Comparison of ENCODE assay signal across 23 mouse cellular contexts in genomic region chr3:52762549-52762948, GRCm38 (mm10).
DNase-seq lines count a peak whose midpoint lies in the region; TF ChIP-seq lines count a peak whose summit lies in the region.
"Had no signal": no experiment of that assay in that cellular context is flagged by ENCODE, and none has a peak within 500 bp of the region (broad histone marks: within the 10 kb centered on the region; RNA-seq: fewer than 3 reads in every experiment).

No protein-coding gene starts in this region.

- H3K4me3 ChIP-seq in layer of hippocampus, adult 2 months: no peak overlapping the region
- H3K4me3 ChIP-seq: embryonic facial prominence, embryonic 10.5 days; embryonic facial prominence, embryonic 13.5 days; erythroblast, embryonic 14.5 days; forebrain, embryonic 10.5 days; forebrain, embryonic 13.5 days; hindbrain, embryonic 10.5 days; hindbrain, embryonic 13.5 days; intestine, embryonic 15.5 days had no signal

- no peak overlapping the region for H3K27ac ChIP-seq in layer of hippocampus, adult 2 months
- H3K27ac ChIP-seq: embryonic facial prominence, embryonic 10.5 days; embryonic facial prominence, embryonic 13.5 days; forebrain, embryonic 10.5 days; forebrain, embryonic 13.5 days; hindbrain, embryonic 10.5 days; hindbrain, embryonic 13.5 days; intestine, embryonic 15.5 days had no signal

- TF ChIP-seq CTCF in layer of hippocampus, adult 2 months (conservative IDR thresholded peaks at IDR 0.05): no peak

- peak; percentile 36 for DNase-seq in adrenal gland, postnatal 14 days
- DNase-seq in adrenal gland, adult 8-10 months: no peak
- peak; percentile 74 for DNase-seq in 3T3-L1 (ENCODE audit: low read depth, low spot score)
- DNase-seq in Muller cell, postnatal 12 days (ENCODE audit: inconsistent ontology term): peak; percentile 71
- DNase-seq in fibroblast of lung, adult 2 months (ENCODE audit: low read depth): peak; percentile 24
- no peak for DNase-seq in layer of hippocampus, adult 2 months (ENCODE audit: low spot score in 2 of 2)
- DNase-seq: cerebellum, adult 11-12 months; cerebellum, adult 8-10 months; cerebellum, postnatal 10 days; cerebellum, postnatal 36 days; embryo, embryonic 11 days; gastrocnemius, postnatal 25 days; heart, postnatal 36 days; kidney, adult 11 months; kidney, adult 8-10 months had no signal

Comparison
In these comparisons a context has a peak if more than half of its experiments do, and no peak if none do; other contexts are left out.
1. DNase-seq: peak in adrenal gland, postnatal 14 days (single experiment), 3T3-L1 (single experiment), Muller cell, postnatal 12 days (single experiment) and fibroblast of lung, adult 2 months (single experiment); none in adrenal gland, adult 8-10 months (single experiment) and layer of hippocampus, adult 2 months (0 of 2).